Mouse (Mus musculus) neural tube, embryonic 11.5 days (tissue): ENCODE results near the gene Emilin3. TPM values are rescaled to one million over a fixed set of nuclear protein-coding genes. Genes with fewer than 3 reads are reported as not detected.
"Not testable (repeated sequence)": the region's sequence is repeated elsewhere in the genome, so short reads cannot be mapped to it uniquely, and the experiment has no call there.

Experiments used
- ATAC-seq: fragments of 200-750 bp; cut with Nextera tagmentation; 2 replicates; pipeline ENCODE4 v1.8.0; 2017; ENCODE audit warnings: moderate number of reproducible peaks, mild to moderate bottlenecking, moderate TSS enrichment, moderate library complexity; ENCODE audit not compliant: insufficient read depth, low FRiP score, low TSS enrichment
- DNase-seq: peaks from one replicate; pipeline ENCODE4 v3.0.0-alpha.2; 2015; ENCODE audit warnings: low spot score
- H3K27ac ChIP-seq: fragments of 300-500 bp; sonication (generic); 2 replicates; pipeline ENCODE4 v1.5.1; 2014; ENCODE audit warnings: low read depth, mild to moderate bottlenecking, low read length
- H3K27me3 ChIP-seq: fragments of 300-500 bp; sonication (generic); 2 replicates; pipeline ENCODE4 v1.6.1; 2014; ENCODE audit warnings: mild to moderate bottlenecking, low read length, mixed read lengths; ENCODE audit not compliant: control insufficient read depth, insufficient read depth
- H3K36me3 ChIP-seq: fragments of 300-500 bp; sonication (generic); 2 replicates; pipeline ENCODE4 v1.6.1; 2014; ENCODE audit warnings: mild to moderate bottlenecking, low read length, moderate library complexity, mixed read lengths; ENCODE audit not compliant: control insufficient read depth, insufficient read depth
- H3K4me1 ChIP-seq: fragments of 300-500 bp; sonication (generic); 2 replicates; pipeline ENCODE4 v1.6.1; 2014; ENCODE audit warnings: low read length, mixed read lengths; ENCODE audit not compliant: control insufficient read depth, insufficient read depth
- H3K4me2 ChIP-seq: fragments of 300-500 bp; sonication (generic); 2 replicates; pipeline ENCODE4 v1.6.1; 2014; ENCODE audit warnings: low read depth, mild to moderate bottlenecking, moderate library complexity
- H3K4me3 ChIP-seq: fragments of 300-500 bp; sonication (generic); 2 replicates; pipeline ENCODE4 v1.5.1; 2014; ENCODE audit warnings: low read depth, low read length
- H3K9ac ChIP-seq: fragments of 300-500 bp; sonication (generic); 2 replicates; pipeline ENCODE4 v1.6.1; 2014; ENCODE audit warnings: mild to moderate bottlenecking, low read length
- H3K9me3 ChIP-seq: fragments of 300-500 bp; sonication (generic); 2 replicates; pipeline ENCODE4 v1.6.1; 2016; ENCODE audit warnings: low read length; ENCODE audit not compliant: control insufficient read depth
- WGBS: fragments of 180-500 bp; shearing (Covaris S2); extraction: QIAGEN DNeasy Blood & Tissue Kit; methylation state at CpG from one replicate; pipeline ENCODE4 v1.1.7; 2014; 5-methylcytosine and 5-hydroxymethylcytosine counted together
- polyA plus RNA-seq: library from polyadenylated mRNA; unstranded; fragments of >200 nt; fragmentation: Nextera tagmentation; extraction: Ambion mirVana; gene quantifications from 2 replicates; pipeline ENCODE4 v1.2.1, GENCODE M21; 2014

Emilin3 gene
- polyA plus RNA-seq = 0.68 and 1.1 TPM in 2 replicates

DNA sequence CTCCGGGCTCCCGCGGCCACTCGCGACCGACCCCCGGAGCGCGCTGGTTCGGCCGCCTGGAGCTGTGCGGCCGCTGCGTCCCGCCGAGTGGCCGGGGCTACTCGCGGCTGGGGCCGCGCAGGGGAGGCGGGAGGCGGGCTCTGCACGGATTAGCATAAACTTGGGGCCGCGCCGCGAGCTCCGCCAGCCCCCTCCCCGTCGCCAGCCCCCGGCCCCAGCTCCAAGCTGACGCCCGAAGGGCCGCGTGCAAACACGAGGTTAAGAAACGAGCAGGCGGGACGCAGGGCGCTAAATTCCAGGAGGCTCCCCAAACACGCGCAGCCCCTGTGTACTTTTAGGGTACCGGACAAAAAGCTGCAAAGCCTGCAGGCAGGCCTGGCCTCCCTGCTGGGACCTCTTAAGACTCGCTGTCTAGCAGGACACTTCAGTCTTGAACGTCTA is at the start of gene Emilin3:
Emilin3 (minus strand) TSS at position 98 of the 441 bp plus-strand sequence.
- peak; percentile 59 for ATAC-seq
- peak; percentile 60 for DNase-seq

DNA sequence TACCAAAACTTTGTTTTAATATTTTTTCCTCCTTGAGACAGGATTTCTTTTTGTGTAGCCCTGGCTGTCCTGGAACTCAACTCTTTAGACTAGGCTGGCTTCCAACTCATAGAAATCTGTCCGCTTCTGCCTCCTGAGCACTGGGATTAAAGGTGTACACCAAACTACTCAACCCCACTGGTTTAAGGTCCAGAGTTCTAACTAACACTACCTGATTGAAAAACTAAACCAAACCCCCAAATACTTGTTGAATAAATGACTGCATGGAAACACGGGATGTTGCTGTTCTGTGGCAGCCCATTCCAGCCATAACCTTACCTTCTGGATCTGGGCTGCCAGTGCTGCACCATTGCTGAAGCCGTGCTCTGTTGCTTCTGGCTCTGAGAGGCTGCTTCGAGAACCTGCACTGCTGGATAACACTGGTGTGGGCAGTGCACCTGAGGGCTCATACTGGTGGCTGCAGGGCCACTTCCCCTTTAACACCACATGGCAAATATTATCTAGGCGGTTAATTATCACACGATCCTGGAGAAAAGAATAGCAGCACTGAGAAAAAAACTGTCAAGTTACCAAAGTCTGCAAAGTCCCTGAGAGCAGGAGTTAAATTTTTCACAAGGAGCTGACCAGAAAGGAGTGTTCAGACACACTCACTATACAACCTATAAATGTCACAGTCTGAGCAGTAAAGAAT is 49.0 kb upstream of the Emilin3 start:
- Histone ChIP-seq H3K4me3 (no peak overlapping the region), H3K4me1 (no peaks in the 10 kb centered on the region), H3K4me2 (no peak overlapping the region), H3K9ac (no peak overlapping the region), H3K27me3 (no peaks in the 10 kb centered on the region), H3K9me3 (no peaks in the 10 kb centered on the region), H3K27ac (no peak overlapping the region), H3K36me3 (peaks cover 20% of the 10 kb centered on the region)
- ATAC-seq (no peak), DNase-seq (no peak)
- 88% methylated on average over 6 of the region's 6 CpGs for WGBS

More for the DNA sequence above, at the start of gene Emilin3:
- Histone ChIP-seq H3K4me3 (peak within 1 kb of the TSS; percentile 47), H3K36me3 (no peaks in the 10 kb centered on the region), H3K9me3 (no peaks in the 10 kb centered on the region), H3K27me3 (peaks cover 33% of the 10 kb centered on the region), H3K9ac (peak within 1 kb of the TSS; percentile 48), H3K4me2 (peak within 1 kb of the TSS; percentile 89), H3K27ac (no peak within 1 kb of the TSS), H3K4me1 (peaks cover 6% of the 10 kb centered on the region)
- under 1% methylated on average over 45 of the region's 46 CpGs for WGBS

DNA sequence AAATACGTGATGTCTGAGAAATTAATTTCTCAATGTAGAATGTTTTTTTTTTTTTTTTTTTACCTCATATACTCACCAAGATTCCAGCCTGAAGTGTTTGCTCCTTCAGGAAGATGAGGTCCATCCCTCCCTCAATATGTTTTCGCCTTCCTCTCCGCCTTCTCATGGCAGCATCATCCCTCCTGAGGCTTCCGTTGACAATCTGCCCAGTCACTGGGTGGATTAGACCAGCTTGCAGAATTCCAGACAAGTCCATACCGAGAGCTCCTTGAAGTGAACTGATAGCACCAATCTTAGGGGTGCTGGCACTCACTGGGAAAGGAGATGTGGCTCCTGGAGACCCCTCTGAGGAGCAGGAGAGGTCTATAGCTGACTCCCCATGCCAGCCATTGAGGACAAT is 47.8 kb upstream of the Emilin3 start:
- 94% methylated on average over 5 of the region's 5 CpGs for WGBS
- DNase-seq (no peak), ATAC-seq (no peak)
- H3K9ac ChIP-seq = no peak overlapping the region
- H3K4me2 ChIP-seq = no peak overlapping the region
- no peak overlapping the region for H3K27ac ChIP-seq
- H3K36me3 ChIP-seq = peaks cover 18% of the 10 kb centered on the region
- H3K4me1 ChIP-seq = no peaks in the 10 kb centered on the region
- no peaks in the 10 kb centered on the region for H3K9me3 ChIP-seq
- no peak overlapping the region for H3K4me3 ChIP-seq
- no peaks in the 10 kb centered on the region for H3K27me3 ChIP-seq

DNA sequence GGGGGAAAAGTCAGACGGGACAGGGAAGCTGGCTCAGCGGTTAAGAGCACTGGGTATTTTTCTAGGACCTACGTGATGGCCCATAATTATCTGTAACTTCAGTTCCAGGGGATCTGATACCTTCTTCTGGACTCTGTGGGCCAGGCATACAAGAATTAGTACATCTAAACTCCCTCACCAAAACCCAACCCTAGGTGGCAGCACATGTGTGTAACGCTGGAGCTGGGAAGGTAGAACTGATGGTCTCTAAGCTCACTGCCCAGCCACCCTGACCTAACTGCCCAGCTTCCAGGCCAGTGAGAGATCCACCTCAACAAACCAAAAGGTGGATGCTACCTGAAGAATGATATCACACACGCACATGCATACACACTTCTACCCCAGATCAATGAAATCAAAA is 46.6 kb upstream of the Emilin3 start:
- DNase-seq (no peak), ATAC-seq (no peak)
- H3K4me2 ChIP-seq = no peak overlapping the region
- H3K4me3 ChIP-seq = no peak overlapping the region
- 94% methylated on average over 5 of the region's 5 CpGs for WGBS
- no peak overlapping the region for H3K9ac ChIP-seq
- H3K9me3 ChIP-seq = no peaks in the 10 kb centered on the region
- no peak overlapping the region for H3K27ac ChIP-seq
- no peaks in the 10 kb centered on the region for H3K4me1 ChIP-seq
- H3K27me3 ChIP-seq = no peaks in the 10 kb centered on the region
- H3K36me3 ChIP-seq = peaks cover 15% of the 10 kb centered on the region

DNA sequence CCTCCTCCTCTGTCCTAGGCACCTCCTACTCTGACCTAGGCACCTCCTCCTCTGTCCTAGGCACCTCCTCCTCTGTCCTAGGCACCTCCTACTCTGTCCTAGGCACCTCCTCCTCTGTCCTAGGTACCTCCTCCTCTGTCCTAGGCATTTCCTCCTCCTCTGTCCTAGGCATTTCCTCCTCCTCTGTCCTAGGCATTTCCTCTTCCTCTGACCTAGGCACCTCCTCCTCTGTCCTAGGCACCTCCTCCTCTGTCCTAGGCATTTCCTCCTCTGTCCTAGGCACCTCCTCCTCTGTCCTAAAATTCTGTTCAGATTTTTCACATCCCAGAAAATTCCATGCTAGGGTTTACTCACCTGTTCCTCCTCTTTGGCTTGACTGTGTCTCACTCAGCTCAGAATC is 45.7 kb upstream of the Emilin3 start:
- H3K9ac ChIP-seq, H3K4me3 ChIP-seq, H3K27ac ChIP-seq, DNase-seq, H3K9me3 ChIP-seq, ATAC-seq, H3K4me2 ChIP-seq, H3K4me1 ChIP-seq, H3K27me3 ChIP-seq: not testable (repeated sequence)
- H3K36me3 ChIP-seq = peaks cover 15% of the 10 kb centered on the region

DNA sequence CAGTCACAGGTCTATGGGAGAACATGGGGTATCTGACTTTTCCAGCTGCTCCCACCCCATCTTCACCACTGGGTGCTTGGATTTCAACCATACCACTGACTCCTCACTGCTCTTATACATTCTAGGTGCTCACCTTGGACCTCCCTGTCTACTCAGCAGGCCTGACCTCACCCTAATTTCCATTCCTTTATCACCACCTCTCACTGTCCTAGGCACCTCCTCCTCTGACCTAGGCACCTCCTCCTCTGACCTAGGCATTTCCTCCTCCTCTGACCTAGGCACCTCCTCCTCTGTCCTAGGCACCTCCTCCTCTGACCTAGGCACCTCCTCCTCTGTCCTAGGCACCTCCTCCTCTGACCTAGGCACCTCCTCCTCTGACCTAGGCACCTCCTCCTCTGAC is 45.2 kb upstream of the Emilin3 start:
- H3K4me2 ChIP-seq, H3K4me3 ChIP-seq, H3K9me3 ChIP-seq, H3K27me3 ChIP-seq, H3K27ac ChIP-seq, ATAC-seq, H3K9ac ChIP-seq, H3K4me1 ChIP-seq, DNase-seq: not testable (repeated sequence)
- peaks cover 15% of the 10 kb centered on the region for H3K36me3 ChIP-seq

DNA sequence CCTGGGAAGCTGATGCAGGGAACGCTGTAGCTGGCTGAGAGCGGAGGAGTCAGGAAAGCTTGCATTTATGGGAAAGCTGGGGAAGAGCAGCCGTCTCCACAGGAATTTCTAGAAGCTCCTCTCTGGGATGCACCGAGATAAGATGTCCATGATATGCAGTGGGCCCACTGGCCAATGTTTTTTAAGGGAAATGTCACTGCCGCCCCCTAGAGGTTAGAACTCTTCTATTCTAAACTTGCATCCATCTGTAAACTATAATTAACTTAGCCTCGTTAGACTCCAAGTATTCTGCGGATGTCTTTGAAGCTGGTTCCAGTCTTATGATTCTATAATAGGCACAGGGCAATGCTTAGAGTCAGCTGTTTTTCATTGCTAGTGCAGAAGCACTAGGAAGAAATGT is 43.2 kb upstream of the Emilin3 start:
- Histone ChIP-seq H3K4me1 (no peaks in the 10 kb centered on the region), H3K27ac (no peak overlapping the region), H3K27me3 (no peaks in the 10 kb centered on the region), H3K36me3 (peaks cover 12% of the 10 kb centered on the region), H3K9ac (no peak overlapping the region), H3K9me3 (no peaks in the 10 kb centered on the region), H3K4me3 (no peak overlapping the region), H3K4me2 (no peak overlapping the region)
- DNase-seq (no peak), ATAC-seq (no peak)
- 85% methylated on average over 7 of the region's 7 CpGs for WGBS

DNA sequence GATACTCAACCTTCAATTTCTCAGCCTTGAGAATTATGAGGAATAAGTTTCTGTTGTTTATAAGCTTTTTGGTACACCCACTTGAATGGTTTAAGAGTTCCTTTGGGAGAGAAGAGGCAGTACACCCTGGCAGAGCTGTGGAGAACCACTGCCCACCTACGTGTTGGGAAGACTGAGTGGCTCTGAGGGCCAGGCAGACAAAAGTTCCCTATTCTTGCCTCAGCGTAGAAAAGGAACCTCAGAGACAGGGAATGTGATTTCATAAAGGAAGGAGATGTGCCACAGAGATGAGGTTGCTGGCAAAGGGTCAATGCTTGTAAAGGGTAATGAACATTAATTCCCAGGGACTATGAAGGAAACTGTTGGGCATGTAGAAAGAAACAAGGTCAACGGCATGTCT is 42.4 kb upstream of the Emilin3 start:
- ATAC-seq (no peak), DNase-seq (no peak)
- WGBS = 92% methylated on average over 3 of the region's 3 CpGs
- Histone ChIP-seq H3K27ac (no peak overlapping the region), H3K9me3 (no peaks in the 10 kb centered on the region), H3K4me1 (no peaks in the 10 kb centered on the region), H3K36me3 (peaks cover 10% of the 10 kb centered on the region), H3K27me3 (no peaks in the 10 kb centered on the region), H3K4me3 (no peak overlapping the region), H3K9ac (no peak overlapping the region), H3K4me2 (no peak overlapping the region)

DNA sequence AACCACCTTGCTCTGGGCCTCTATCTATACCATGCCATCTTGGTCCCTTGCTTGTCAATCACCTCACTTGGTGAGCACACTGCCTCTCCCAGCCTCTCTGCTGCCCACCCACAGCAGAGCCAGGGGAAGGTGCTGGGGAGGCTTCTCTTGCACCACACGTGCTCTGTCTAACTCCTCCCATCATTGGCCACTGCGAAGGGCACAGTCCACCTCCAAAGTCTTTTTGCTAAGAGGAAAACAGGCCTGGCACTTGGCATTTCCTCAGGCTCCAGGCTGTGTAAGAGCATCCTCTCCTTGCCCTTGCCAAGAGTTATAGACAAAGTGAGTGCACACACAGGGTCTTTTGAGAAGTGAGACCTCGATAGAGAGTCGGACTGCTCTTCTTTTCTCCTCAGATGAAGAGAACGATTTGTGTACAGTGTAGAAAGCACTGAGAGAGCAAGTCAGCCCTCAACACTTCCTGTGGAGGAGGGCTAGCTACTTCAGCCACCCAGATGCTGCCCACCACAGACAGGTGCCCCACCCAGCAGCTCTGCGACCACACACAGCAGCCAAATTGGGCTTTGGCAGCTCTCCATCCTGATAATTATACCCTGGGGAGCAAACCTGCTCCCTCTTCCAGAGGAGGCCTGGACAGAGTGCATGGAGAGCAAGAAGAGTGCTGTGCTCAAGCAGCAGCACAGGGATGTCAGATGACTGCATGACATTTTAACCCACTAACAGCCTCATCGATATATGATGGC is 41.2 kb upstream of the Emilin3 start:
- 93% methylated on average over 7 of the region's 7 CpGs for WGBS
- H3K36me3 ChIP-seq = peaks cover 13% of the 10 kb centered on the region
- no peak for ATAC-seq

More for the DNA sequence above, 41.2 kb upstream of the Emilin3 start:
- H3K4me3 ChIP-seq = no peak overlapping the region
- no peak for DNase-seq
- no peaks in the 10 kb centered on the region for H3K27me3 ChIP-seq
- H3K9me3 ChIP-seq = no peaks in the 10 kb centered on the region
- no peak overlapping the region for H3K27ac ChIP-seq
- no peaks in the 10 kb centered on the region for H3K4me1 ChIP-seq
- H3K9ac ChIP-seq = no peak overlapping the region
- no peak overlapping the region for H3K4me2 ChIP-seq
